Mouse (Mus musculus): ENCODE data around the gene Alg1.

Gene Alg1

GRCm38 (mm10) chr16:5242355-5242754 lies 8.9 kb downstream of the Alg1 start:
- no peak for DNase-seq (ENCODE audit: low spot score)

GRCm38 (mm10) chr16:5242882-5243281 lies 9.5 kb downstream of the Alg1 start:
- DNase-seq (ENCODE audit: low spot score): no peak

- peak; percentile 21 for DNase-seq (ENCODE audit: low spot score)
Measured at GRCm38 (mm10) chr16:5244411-5244810, 11.0 kb downstream of the Alg1 start.

- DNase-seq (ENCODE audit: low spot score): no peak
Measured at GRCm38 (mm10) chr16:5250891-5251290, 17.5 kb downstream of the Alg1 start.

- DNase-seq (ENCODE audit: low spot score): no peak
Measured at GRCm38 (mm10) chr16:5252260-5252659, 18.8 kb downstream of the Alg1 start.

GRCm38 (mm10) chr16:5254346-5255025 lies 21.1 kb downstream of the Alg1 start:
- DNase-seq (ENCODE audit: low spot score): peak; percentile 70

GRCm38 (mm10) chr16:5255081-5255740 lies 21.8 kb downstream of the Alg1 start:
- no peak for DNase-seq (ENCODE audit: low spot score)

- DNase-seq (ENCODE audit: low spot score): peak; percentile 97
Measured at GRCm38 (mm10) chr16:5255779-5256496, 22.5 kb downstream of the Alg1 start, which contains the start of gene Eef2kmt. Eef2kmt (minus strand) TSS chr16:5255983.

- no peak for DNase-seq (ENCODE audit: low spot score)
Measured at GRCm38 (mm10) chr16:5263156-5263555, 29.7 kb downstream of the Alg1 start.

GRCm38 (mm10) chr16:5263926-5264325 lies 30.5 kb downstream of the Alg1 start:
- no peak for DNase-seq (ENCODE audit: low spot score)

GRCm38 (mm10) chr16:5271411-5272035 lies 38.1 kb downstream of the Alg1 start:
- no peak for DNase-seq (ENCODE audit: low spot score)

- no peak for DNase-seq (ENCODE audit: low spot score)
Measured at GRCm38 (mm10) chr16:5272371-5272770, 39.0 kb downstream of the Alg1 start.

GRCm38 (mm10) chr16:5279571-5280222 lies 46.3 kb downstream of the Alg1 start:
- DNase-seq (ENCODE audit: low spot score): no peak

GRCm38 (mm10) chr16:5282686-5283085 lies 49.3 kb downstream of the Alg1 start:
- DNase-seq (ENCODE audit: low spot score): no peak

GRCm38 (mm10) chr16:5285376-5285775 lies 52.0 kb downstream of the Alg1 start:
- no peak for DNase-seq (ENCODE audit: low spot score)
